Comparison of ENCODE assay signal across 8 mouse cellular contexts in the genomic region with DNA sequence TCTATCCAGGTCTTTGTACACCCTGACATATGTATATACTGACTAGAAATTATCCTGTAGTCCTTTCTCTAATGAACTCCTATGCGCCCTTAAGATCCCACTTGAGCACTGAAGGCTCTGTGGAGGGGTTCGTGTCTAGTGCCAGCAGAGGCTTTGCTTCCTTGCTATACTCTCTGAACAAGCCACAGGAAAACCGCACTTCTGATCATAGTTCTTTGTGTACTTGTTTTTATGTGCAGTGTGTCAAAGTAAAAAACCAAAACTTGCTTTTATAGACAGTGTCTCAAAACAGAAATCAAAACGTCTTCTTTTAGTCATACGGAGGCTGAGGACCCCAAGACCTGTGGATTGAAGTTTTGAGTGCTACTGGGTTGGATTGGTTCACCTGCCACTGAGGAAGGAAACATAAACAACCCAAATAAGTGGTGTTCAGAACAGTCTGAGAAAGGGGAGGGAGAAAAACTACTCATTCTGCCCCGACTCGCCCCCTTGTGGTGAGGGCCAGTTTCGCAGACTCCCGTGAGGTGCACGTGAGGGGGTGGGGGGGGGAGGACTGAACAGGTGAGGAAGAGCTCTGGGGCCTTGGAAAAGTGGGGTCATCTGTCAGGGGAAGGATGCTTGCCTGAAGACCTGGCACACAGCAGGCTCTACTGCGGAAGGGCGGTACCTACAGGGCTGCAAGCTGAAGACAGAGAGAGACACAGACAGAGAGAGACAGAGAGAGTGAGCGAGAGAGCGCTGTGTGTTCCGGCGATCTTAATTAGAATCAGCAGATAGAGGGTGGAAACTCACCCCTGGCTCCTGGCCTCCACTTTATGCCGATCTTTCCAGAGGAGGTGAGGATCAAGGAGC. TPM values are rescaled to one million over a fixed set of nuclear protein-coding genes. Genes with fewer than 3 reads are reported as not detected.
A peak's percentile ranks its signal among the peaks of the same experiment; 100 is the strongest.
DNase-seq lines count a peak whose midpoint lies in the region; ATAC-seq and TF ChIP-seq lines count a peak whose summit lies in the region.

No protein-coding gene starts in this region.

- peak; percentile 67 for TF ChIP-seq CTCF in kidney, postnatal 0 days (IDR thresholded peaks at IDR 0.05; ENCODE audit: low read depth)
- peak; percentile 85 for TF ChIP-seq CTCF in thymus, adult 2 months (IDR thresholded peaks at IDR 0.05; ENCODE audit: borderline replicate concordance, control insufficient read depth, extremely low read depth, insufficient read depth, low read length, poor library complexity)

- 0 out of 2 replicates have a peak, but pooled peaks have one; percentile 16 for ATAC-seq in forebrain, embryonic 13.5 days
- no peak for ATAC-seq in kidney, postnatal 0 days (replicated peaks; ENCODE audit: low FRiP score, low read depth)
- ATAC-seq in megakaryocyte progenitor cell, adult 5-6 weeks (replicated peaks; ENCODE audit: poor library complexity) = peak; percentile 86

- TF ChIP-seq POLR2A in thymus, adult 2 months (IDR thresholded peaks at IDR 0.05; ENCODE audit: control insufficient read depth, extremely low read depth, insufficient read depth, low read length, poor library complexity) = no peak

- no peaks in the 10 kb centered on the region for H3K9me3 ChIP-seq in forebrain, embryonic 13.5 days (replicated peaks)
- no peaks in the 10 kb centered on the region for H3K9me3 ChIP-seq in kidney, postnatal 0 days (replicated peaks; ENCODE audit: low read length)

- 37% methylated on average over 17 of the region's 17 CpGs for WGBS in forebrain, embryonic 13.5 days
- 41% methylated on average over 17 of the region's 17 CpGs for WGBS in kidney, postnatal 0 days
- WGBS in thymus, adult 2 months = 29% methylated on average over 17 of the region's 17 CpGs

- no peak overlapping the region for H3K27ac ChIP-seq in forebrain, embryonic 13.5 days
- H3K27ac ChIP-seq in kidney, postnatal 0 days = no peak overlapping the region
- H3K27ac ChIP-seq in thymus, adult 2 months (ENCODE audit: control insufficient read depth, insufficient read depth, low read length) = no peak overlapping the region

- H3K36me3 ChIP-seq in forebrain, embryonic 13.5 days (ENCODE audit: poor library complexity, severe bottlenecking) = no peaks in the 10 kb centered on the region
- no peaks in the 10 kb centered on the region for H3K36me3 ChIP-seq in kidney, postnatal 0 days (ENCODE audit: insufficient read depth, low read length)
- H3K36me3 ChIP-seq in thymus, adult 2 months (ENCODE audit: control insufficient read depth, insufficient read depth, low read length) = no peaks in the 10 kb centered on the region

- peaks cover 3% of the 10 kb centered on the region; the same call in 1 of the 2 replicates for H3K4me1 ChIP-seq in forebrain, embryonic 13.5 days
- H3K4me1 ChIP-seq in kidney, postnatal 0 days (replicated peaks; ENCODE audit: insufficient read depth, low read length) = no peaks in the 10 kb centered on the region
- H3K4me1 ChIP-seq in thymus, adult 2 months (replicated peaks; ENCODE audit: control insufficient read depth, insufficient read depth, low read length) = peaks cover 8% of the 10 kb centered on the region

- no peak overlapping the region for H3K9ac ChIP-seq in forebrain, embryonic 13.5 days
- H3K9ac ChIP-seq in kidney, postnatal 0 days (ENCODE audit: low read depth, low read length) = no peak overlapping the region

- DNase-seq in adrenal gland, adult 18-20 months (ENCODE audit: low spot score in 2 of 2) = peak; percentile 27 to 43
- DNase-seq in adrenal gland, adult 8-10 months = no peak
- peak; percentile 39 for DNase-seq in right cerebral cortex, postnatal 4 days
- DNase-seq in right cerebral cortex, postnatal 25 days = no peak
- peak; percentile 20 for DNase-seq in kidney, postnatal 0 days (ENCODE audit: low spot score)
- DNase-seq in thymus, adult 2 months = peak; percentile 52

- H3K4me2 ChIP-seq in forebrain, embryonic 13.5 days = peak overlapping the region; percentile 20; the same call in 1 of the 2 replicates
- peak overlapping the region; percentile 2; the same call in 1 of the 2 replicates for H3K4me2 ChIP-seq in kidney, postnatal 0 days (ENCODE audit: low read length)

- H3K27me3 ChIP-seq in forebrain, embryonic 13.5 days = no peaks in the 10 kb centered on the region
- H3K27me3 ChIP-seq in kidney, postnatal 0 days (ENCODE audit: insufficient read depth, low read length) = no peaks in the 10 kb centered on the region
- no peaks in the 10 kb centered on the region for H3K27me3 ChIP-seq in thymus, adult 2 months (ENCODE audit: control insufficient read depth, insufficient read depth, low read length)

- no peak overlapping the region for H3K4me3 ChIP-seq in forebrain, embryonic 13.5 days
- no peak overlapping the region for H3K4me3 ChIP-seq in kidney, postnatal 0 days (replicated peaks; ENCODE audit: low read depth, low read length)
- H3K4me3 ChIP-seq in thymus, adult 2 months (ENCODE audit: control insufficient read depth, insufficient read depth, low read length) = no peak overlapping the region

RNA-seq across cellular contexts. Expression of a gene that starts 48.3 kb away (rescaled TPM):
- 100 to 1,000 TPM; 128 to 142 TPM for total RNA-seq in adrenal gland, adult 18-20 months (2021)
- 100 to 1,000 TPM; 124 to 153 (median 132) TPM for total RNA-seq in adrenal gland, adult 8-10 months (2022)
- polyA plus RNA-seq in forebrain, embryonic 13.5 days (2015; fragmentation: Nextera tagmentation; extraction: Ambion mirVana) = 86.2 and 89.5 TPM in 2 replicates
- 72.5 and 79.7 TPM in 2 replicates for polyA plus RNA-seq in kidney, postnatal 0 days (2015; fragmentation: Nextera tagmentation; extraction: Ambion mirVana)
- total RNA-seq in megakaryocyte progenitor cell, adult 5-6 weeks (2015) = 117 and 123 TPM in 2 replicates
- total RNA-seq in megakaryocyte progenitor cell, adult 5-6 weeks (2017) = 146 and 165 TPM in 2 replicates
- 274 and 366 TPM in 2 replicates for polyA plus RNA-seq in thymus, adult 2 months (2012; rRNA removed)

Comparison
In these comparisons a context has a peak if more than half of its experiments do, and no peak if none do; other contexts are left out.
1. DNase-seq: peak in adrenal gland, adult 18-20 months (2 of 2), right cerebral cortex, postnatal 4 days (single experiment), kidney, postnatal 0 days (single experiment) and thymus, adult 2 months (single experiment); none in adrenal gland, adult 8-10 months (single experiment) and right cerebral cortex, postnatal 25 days (single experiment).